Mouse (Mus musculus) megakaryocyte, embryonic 14.5 days (primary cell): ENCODE results near the gene Ttc19. TPM values are rescaled to one million over a fixed set of nuclear protein-coding genes. Genes with fewer than 3 reads are reported as not detected.

Experiments used
- H3K27me3 ChIP-seq: replicated peaks from 2 replicates; pipeline ENCODE3; 2012; ENCODE audit warnings: inconsistent platforms
- H3K36me3 ChIP-seq: replicated peaks from 2 replicates; pipeline ENCODE3; 2012; ENCODE audit warnings: low read length, inconsistent platforms, mixed read lengths
- H3K4me1 ChIP-seq: 2 replicates; pipeline ENCODE4 v1.6.1; 2012; ENCODE audit warnings: inconsistent platforms
- H3K4me3 ChIP-seq: replicated peaks from 2 replicates; pipeline ENCODE3; 2012; ENCODE audit warnings: moderate library complexity, mild to moderate bottlenecking, inconsistent platforms
- H3K9me3 ChIP-seq: 2 replicates; pipeline ENCODE4 v1.6.1; 2012; ENCODE audit warnings: inconsistent platforms
- FLI1 ChIP-seq: IDR thresholded peaks from 2 replicates; pipeline ENCODE4 v1.6.1; 2012; ENCODE audit warnings: low read length, inconsistent platforms, mixed read lengths
- GATA1 ChIP-seq: IDR thresholded peaks from 3 replicates; pipeline ENCODE4 v1.6.1; 2012; ENCODE audit warnings: mixed read lengths, low read length, inconsistent platforms, borderline replicate concordance
- polyA plus RNA-seq: library from polyadenylated mRNA; stranded (reverse); fragments of >175 nt; gene quantifications from 2 replicates; pipeline ENCODE4 v1.2.3, GENCODE M21; 2012; ENCODE audit warnings: low replicate concordance; ENCODE audit not compliant: insufficient read depth

Ttc19 gene
- polyA plus RNA-seq: 1.8 and 2.7 TPM in 2 replicates

DNA sequence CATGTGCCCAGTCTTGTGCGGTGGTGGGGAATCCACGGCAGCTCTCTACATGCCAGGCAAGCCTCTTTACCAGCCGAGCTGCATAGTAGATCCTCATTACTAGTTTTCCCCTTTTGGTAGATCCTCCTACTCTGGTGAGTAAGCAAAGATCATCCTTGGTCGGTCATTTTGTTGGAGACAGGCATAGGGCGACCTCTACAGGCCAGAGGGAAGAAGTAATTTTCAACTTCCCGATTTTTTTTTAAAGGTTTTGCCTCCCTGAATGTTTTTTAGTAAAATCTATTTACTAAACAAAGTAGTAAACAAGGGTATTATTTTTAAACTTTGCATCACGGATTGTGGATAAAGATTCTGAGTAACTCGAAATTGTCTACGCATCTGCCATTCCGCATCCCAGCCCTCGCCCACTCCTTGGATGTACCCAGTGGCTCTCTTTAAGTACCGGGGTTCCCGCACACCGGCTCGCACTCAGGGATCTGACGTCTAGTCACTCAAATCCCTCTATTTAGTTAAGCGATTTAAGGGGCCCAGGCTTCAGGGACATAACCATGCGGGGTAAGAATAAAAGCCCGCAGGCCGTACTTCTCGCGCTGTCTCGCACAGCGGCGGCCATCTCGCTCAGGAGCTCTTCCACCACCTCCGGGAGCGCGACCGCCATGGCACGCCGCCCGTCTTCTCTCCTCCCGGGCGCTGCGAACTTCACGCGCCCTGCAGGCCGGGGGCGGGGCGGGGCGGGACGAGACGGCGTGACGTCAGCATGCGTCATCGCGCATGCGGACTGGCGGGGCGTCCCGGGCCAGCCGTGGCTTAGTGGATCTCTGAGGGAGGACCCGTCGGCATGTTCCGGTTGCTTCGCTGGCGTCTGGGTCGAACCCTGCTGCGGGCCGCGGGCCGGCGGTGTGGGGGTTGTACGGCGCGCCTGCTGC, at the start of gene Ttc19, which contains the start of gene Zswim7:
Gene Ttc19, plus strand, starts transcription at position 799 of the 926 bp plus-strand sequence.
Gene Zswim7, minus strand, starts transcription at position 701 of the 926 bp plus-strand sequence.
- H3K27me3 ChIP-seq: no peaks in the 10 kb centered on the region
- H3K4me3 ChIP-seq: peak within 1 kb of the TSS; percentile 94
- TF ChIP-seq GATA1 (no peak), FLI1 (no peak)
- no peaks in the 10 kb centered on the region for H3K9me3 ChIP-seq
- H3K36me3 ChIP-seq: peaks cover 41% of the 10 kb centered on the region
- H3K4me1 ChIP-seq: peaks cover 48% of the 10 kb centered on the region

DNA sequence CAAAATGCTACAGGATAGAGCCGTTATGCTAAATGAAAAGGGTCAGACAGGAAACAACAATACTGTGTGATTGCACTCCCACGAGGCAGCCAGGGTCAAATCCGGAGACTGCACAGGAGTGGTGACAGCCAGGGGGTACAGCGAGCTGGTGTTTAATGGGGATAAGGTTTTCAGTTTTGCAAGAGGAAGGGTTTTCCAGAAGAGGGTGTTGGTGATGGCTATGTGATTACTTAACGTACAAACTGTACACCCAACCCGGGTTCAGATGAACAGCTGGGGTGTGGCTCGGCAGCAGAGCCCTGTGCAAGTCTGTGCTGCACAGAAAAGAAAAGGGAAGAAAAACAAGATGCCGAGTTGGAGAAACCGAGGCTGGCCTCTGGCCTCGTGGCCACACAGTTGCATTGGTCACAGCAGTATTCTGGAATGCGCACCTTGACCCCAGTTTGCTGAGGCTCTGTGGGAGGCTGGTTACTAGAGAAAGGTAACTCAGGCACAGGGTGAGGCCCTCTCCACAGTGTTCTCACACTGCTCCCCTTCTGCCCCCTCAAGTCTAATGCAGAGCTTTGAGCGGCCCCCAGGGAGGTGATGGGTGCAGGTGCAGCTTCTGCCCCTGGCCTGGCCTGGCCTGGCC, 40.5 kb upstream of the Ttc19 start:
- H3K27me3 ChIP-seq: peaks cover 2% of the 10 kb centered on the region

DNA sequence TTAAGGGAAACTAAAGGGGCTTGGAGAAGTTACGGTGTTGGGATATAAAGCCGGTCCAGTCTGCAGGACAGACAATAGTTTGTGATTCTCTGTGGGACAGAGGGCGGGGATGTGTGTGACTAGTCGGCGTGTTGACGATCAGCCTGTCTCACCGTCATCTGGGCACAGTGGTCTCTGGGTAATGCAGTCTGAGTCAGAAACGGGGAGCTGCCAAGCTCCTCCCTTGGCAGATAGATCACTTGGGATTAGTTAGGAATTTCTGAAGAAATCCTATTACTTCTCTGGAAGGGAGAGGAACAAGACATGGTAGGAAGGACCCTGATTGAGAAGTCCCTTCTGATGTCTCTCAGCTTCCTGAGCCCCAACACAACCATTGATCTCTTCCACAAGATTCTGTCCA, 37.4 kb upstream of the Ttc19 start:
- TF ChIP-seq GATA1 (no peak), FLI1 (no peak)

More for the DNA sequence above, 40.5 kb upstream of the Ttc19 start:
- H3K36me3 ChIP-seq: peaks cover 47% of the 10 kb centered on the region
- TF ChIP-seq GATA1: no peak
- no peak for TF ChIP-seq FLI1
- peaks cover 5% of the 10 kb centered on the region for H3K9me3 ChIP-seq
- no peak overlapping the region for H3K4me3 ChIP-seq
- peaks cover 75% of the 10 kb centered on the region for H3K4me1 ChIP-seq

DNA sequence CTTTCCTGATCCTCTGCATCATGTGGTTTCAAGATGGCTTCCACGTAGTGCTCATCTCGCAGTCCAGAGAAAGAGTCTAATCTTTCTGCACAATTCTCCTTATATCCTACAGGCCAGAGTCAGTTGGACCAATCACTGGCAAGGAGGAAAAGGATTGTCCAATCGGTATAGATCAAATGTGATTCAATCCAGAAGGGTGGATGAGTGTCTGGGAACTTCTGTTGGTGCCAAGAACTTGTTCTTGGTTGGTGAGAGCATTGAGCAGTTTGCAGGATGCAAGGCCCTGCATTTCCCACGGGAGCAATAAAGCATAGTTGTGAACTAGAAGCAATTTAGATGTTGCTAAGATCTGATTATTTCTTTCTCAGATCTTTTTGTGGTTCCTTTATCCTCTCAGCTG, 36.8 kb upstream of the Ttc19 start:
- TF ChIP-seq FLI1: no peak
- TF ChIP-seq GATA1: no peak
- H3K4me1 ChIP-seq: peaks cover 56% of the 10 kb centered on the region
- peaks cover 13% of the 10 kb centered on the region for H3K9me3 ChIP-seq
- H3K27me3 ChIP-seq: peaks cover 2% of the 10 kb centered on the region
- H3K36me3 ChIP-seq: peaks cover 35% of the 10 kb centered on the region
- no peak overlapping the region for H3K4me3 ChIP-seq

More for the DNA sequence above, 37.4 kb upstream of the Ttc19 start:
- Histone ChIP-seq H3K4me1 (peaks cover 56% of the 10 kb centered on the region), H3K4me3 (no peak overlapping the region), H3K9me3 (peaks cover 13% of the 10 kb centered on the region), H3K36me3 (peaks cover 39% of the 10 kb centered on the region), H3K27me3 (peaks cover 2% of the 10 kb centered on the region)

DNA sequence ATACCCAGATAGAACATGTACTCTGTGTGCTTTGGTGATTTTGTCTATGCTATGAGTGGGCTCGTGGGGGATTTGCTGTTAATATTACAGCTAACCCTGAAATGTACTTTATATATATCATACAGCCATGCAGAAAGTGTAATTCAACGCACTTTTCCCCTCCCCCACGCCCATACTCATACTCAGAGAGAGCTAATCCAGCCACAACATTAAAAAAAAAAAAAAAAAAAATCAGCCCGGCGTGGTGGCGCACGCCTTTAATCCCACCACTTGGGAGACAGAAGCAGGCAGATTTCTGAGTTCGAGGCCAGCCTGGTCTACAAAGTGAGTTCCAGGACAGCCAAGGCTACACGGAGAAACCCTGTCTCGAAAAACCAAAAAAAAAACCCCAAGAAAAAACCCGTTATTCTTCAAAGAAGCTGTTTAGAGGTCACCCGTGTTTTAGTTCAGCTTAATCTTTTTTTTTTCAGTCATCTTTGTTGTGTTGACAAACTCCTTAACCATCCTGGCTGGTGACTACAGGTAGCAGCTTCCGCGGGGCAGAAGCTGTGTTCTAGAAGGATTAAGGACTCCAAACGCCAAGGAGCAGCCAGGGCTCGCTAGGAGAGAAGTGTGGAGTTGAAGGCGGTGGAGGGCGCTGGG, 33.4 kb upstream of the Ttc19 start:
- TF ChIP-seq GATA1 (no peak), FLI1 (no peak)
- H3K4me3 ChIP-seq: peak overlapping the region; percentile 99
- peaks cover 68% of the 10 kb centered on the region for H3K4me1 ChIP-seq
- H3K9me3 ChIP-seq: peaks cover 13% of the 10 kb centered on the region
- no peaks in the 10 kb centered on the region for H3K27me3 ChIP-seq
- peaks cover 35% of the 10 kb centered on the region for H3K36me3 ChIP-seq

DNA sequence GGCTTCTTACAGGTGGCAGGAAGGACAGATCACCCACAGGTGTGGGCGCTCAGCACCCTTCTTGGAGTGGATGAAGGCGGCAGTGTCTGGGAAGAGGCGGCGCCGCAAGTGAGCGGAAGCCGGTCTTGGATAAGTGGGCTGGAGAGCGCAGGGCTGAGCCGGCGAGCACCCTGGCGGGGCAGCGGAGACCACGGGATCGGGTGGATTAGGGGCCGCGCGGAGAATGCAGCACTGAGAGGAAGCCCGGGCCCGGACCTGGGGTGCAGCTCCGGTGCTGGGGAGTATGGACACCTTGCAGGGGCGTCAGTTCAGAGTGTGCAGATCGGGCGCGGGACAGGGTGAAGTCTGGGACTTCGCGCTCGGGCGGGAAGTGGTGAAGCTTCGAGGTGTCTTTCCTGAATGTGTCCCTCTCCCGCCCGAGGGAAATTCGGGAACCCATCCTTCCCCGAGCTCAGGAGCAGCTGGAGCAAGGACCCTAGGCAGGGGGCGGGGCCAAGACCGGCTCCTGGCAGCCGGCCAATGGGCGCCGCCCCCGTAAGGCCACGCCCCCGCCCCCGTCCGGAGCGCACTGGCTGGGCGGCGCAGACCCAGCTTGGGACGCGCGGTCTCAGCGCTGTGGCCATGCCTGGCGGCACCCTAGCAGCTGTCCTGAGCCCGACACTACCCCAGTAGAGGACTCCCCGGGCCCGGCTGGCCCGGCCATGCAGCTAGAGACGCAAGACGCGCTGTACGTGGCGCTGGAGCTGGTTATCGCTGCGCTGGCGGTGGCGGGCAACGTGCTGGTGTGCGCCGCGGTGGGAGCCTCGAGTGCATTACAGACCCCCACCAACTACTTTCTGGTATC, 32.6 kb upstream of the Ttc19 start, which contains the start of gene Adora2b:
Gene Adora2b, plus strand, starts transcription at position 584 of the 844 bp plus-strand sequence.
- peaks cover 42% of the 10 kb centered on the region for H3K36me3 ChIP-seq
- no peaks in the 10 kb centered on the region for H3K27me3 ChIP-seq
- H3K4me3 ChIP-seq: peak within 1 kb of the TSS; percentile 99
- H3K4me1 ChIP-seq: peaks cover 74% of the 10 kb centered on the region
- TF ChIP-seq GATA1: no peak
- TF ChIP-seq FLI1: no peak
- H3K9me3 ChIP-seq: peaks cover 13% of the 10 kb centered on the region

DNA sequence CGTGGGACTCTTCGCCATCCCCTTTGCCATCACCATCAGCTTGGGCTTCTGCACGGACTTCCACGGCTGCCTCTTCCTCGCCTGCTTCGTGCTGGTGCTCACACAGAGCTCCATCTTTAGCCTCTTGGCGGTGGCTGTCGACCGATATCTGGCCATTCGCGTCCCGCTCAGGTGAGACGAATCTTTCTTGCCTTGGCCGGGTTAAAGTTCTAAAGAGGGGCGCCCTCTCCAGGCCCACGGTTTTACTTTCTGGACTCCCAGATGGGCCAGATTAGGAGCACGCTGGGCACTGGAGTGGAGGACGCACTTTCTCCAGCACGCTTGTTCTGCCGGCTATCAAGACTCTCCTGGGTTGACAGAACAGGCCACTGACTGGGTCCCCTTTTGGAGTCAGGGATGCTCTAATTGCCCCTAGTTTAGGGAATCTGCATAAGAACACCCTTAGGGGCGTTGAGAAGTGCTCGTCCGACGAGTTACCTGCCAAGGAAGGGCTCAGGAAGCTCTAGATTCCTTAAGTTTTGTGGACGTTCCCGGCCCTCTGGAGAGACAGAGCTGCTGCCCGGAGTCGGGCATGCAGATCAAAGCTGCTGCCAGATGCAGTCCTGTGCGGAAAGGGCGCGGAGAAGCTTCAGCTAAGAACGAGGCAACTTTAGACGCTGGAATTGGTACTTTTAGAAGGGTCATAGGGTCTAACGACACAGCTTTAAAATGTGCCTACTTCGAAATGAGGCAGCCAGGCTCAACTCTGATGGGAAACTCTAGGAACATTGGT, 31.8 kb upstream of the Ttc19 start:
- Histone ChIP-seq H3K27me3 (no peaks in the 10 kb centered on the region), H3K36me3 (peaks cover 47% of the 10 kb centered on the region), H3K4me1 (peaks cover 74% of the 10 kb centered on the region), H3K4me3 (peak overlapping the region; percentile 99), H3K9me3 (peaks cover 13% of the 10 kb centered on the region)
- no peak for TF ChIP-seq GATA1
- TF ChIP-seq FLI1: no peak

DNA sequence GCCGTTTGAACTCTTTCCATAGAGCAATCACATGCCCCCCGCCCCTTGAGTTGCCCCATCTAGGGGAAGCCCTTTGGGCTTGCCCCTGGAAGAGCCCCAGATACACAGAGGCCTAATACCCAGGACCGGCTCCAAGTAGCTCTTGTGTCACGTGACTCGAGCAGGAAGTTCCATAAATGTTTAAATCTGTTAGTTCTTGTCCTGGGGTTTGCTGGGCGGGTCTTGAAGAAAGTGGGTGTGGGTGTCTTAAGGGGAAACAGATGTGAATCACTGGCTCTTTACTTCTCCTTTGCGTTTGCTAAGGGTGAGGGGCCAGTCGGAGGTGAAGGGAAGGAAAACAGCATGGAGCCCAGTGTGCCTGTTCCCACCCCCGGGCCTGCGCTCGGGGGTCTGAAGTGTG, 30.2 kb upstream of the Ttc19 start:
- H3K36me3 ChIP-seq: peaks cover 45% of the 10 kb centered on the region
- TF ChIP-seq FLI1 (no peak), GATA1 (no peak)
- H3K27me3 ChIP-seq: no peaks in the 10 kb centered on the region
- peaks cover 6% of the 10 kb centered on the region; the same call in 1 of the 2 replicates for H3K9me3 ChIP-seq
- peak overlapping the region; percentile 99 for H3K4me3 ChIP-seq
- peaks cover 84% of the 10 kb centered on the region for H3K4me1 ChIP-seq
